In the genomic region with DNA sequence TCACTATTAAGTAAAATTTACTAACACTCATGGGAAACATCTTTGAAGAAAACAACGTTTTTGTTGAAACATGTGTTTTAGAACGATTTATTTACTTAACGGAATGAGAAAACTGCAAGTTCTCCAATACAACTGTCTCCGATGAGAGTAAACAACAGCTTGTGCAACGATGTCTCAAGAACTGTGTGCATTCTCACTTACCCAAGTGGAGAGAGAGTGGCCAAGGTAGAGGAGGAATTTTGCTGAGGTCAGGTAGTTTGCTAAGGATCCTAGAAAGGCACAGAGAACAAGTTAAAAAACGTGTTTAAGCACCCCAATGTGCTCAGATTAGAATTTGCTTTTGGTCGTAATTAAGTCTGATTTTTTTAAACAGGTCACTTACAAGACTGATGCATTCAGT, we compare ENCODE assay signal across 10 mouse cellular contexts. TPM values are rescaled to one million over a fixed set of nuclear protein-coding genes. Genes with fewer than 3 reads are reported as not detected.
DNase-seq lines count a peak whose midpoint lies in the region; ATAC-seq and TF ChIP-seq lines count a peak whose summit lies in the region.
"Had no signal": no experiment of that assay in that cellular context is flagged by ENCODE, and none has a peak within 500 bp of the region (broad histone marks: within the 10 kb centered on the region; RNA-seq: fewer than 3 reads in every experiment).

No protein-coding gene starts in this region.

- WGBS in kidney, embryonic 15.5 days: 47% methylated on average over 7 of the region's 7 CpGs
- WGBS in hindbrain, embryonic 15.5 days: 74% methylated on average over 7 of the region's 7 CpGs

- no peak for ATAC-seq in kidney, embryonic 15.5 days (replicated peaks; ENCODE audit: low FRiP score)
- ATAC-seq in hindbrain, embryonic 15.5 days (ENCODE audit: low FRiP score, low read depth): no peak

- no peak for TF ChIP-seq POLR2A in bone marrow macrophage, adult 2 months (IDR thresholded peaks at IDR 0.05; ENCODE audit: borderline replicate concordance, low read depth, low read length)

- peak overlapping the region; percentile 70 for H3K4me3 ChIP-seq in kidney, embryonic 15.5 days (replicated peaks)
- peak overlapping the region; percentile 92 for H3K4me3 ChIP-seq in bone marrow macrophage, adult 2 months (ENCODE audit: insufficient read depth, low read length)
- H3K4me3 ChIP-seq in hindbrain, embryonic 15.5 days: peak overlapping the region; percentile 71; the same call in 1 of the 2 replicates
- H3K4me3 ChIP-seq in megakaryocyte, embryonic 14.5 days (replicated peaks): peak overlapping the region; percentile 10

- H3K9ac ChIP-seq in kidney, embryonic 15.5 days: no peak overlapping the region
- H3K9ac ChIP-seq in hindbrain, embryonic 15.5 days: no peak overlapping the region

- no peak for DNase-seq in kidney, adult 11 months
- DNase-seq in adrenal gland, adult 18-20 months (ENCODE audit: low spot score in 2 of 2): no peak
- no peak for DNase-seq in adrenal gland, postnatal 14 days
- DNase-seq in kidney, postnatal 25 days: no peak
- DNase-seq: cerebellum, postnatal 10 days had no signal

- peaks cover 9% of the 10 kb centered on the region; the same call in 1 of the 2 replicates for H3K27me3 ChIP-seq in kidney, embryonic 15.5 days
- H3K27me3 ChIP-seq in hindbrain, embryonic 15.5 days: peaks cover 13% of the 10 kb centered on the region; the same call in 1 of the 2 replicates
- H3K27me3 ChIP-seq in megakaryocyte, embryonic 14.5 days (replicated peaks): peaks cover 33% of the 10 kb centered on the region

- peaks cover 16% of the 10 kb centered on the region; the same call in 1 of the 2 replicates for H3K4me1 ChIP-seq in kidney, embryonic 15.5 days
- H3K4me1 ChIP-seq in bone marrow macrophage, adult 2 months (ENCODE audit: control insufficient read depth, insufficient read depth, low read length): peaks cover 10% of the 10 kb centered on the region
- peaks cover 3% of the 10 kb centered on the region; the same call in 1 of the 2 replicates for H3K4me1 ChIP-seq in hindbrain, embryonic 15.5 days (replicated peaks)
- peaks cover 15% of the 10 kb centered on the region for H3K4me1 ChIP-seq in megakaryocyte, embryonic 14.5 days

- TF ChIP-seq CTCF in bone marrow macrophage, adult 2 months (IDR thresholded peaks at IDR 0.05; ENCODE audit: low read depth, low read length): no peak

- peak overlapping the region; percentile 89 for H3K4me2 ChIP-seq in kidney, embryonic 15.5 days
- peak overlapping the region; percentile 78 for H3K4me2 ChIP-seq in hindbrain, embryonic 15.5 days

- 0 out of 2 replicates have a peak overlapping the region, but pooled peaks have one; percentile 73 for H3K27ac ChIP-seq in kidney, embryonic 15.5 days
- H3K27ac ChIP-seq in bone marrow macrophage, adult 2 months (ENCODE audit: insufficient read depth, low read depth, low read length): no peak overlapping the region
- H3K27ac ChIP-seq in hindbrain, embryonic 15.5 days (replicated peaks): no peak overlapping the region

- no peaks in the 10 kb centered on the region for H3K9me3 ChIP-seq in kidney, embryonic 15.5 days (replicated peaks)
- no peaks in the 10 kb centered on the region for H3K9me3 ChIP-seq in hindbrain, embryonic 15.5 days
- H3K9me3 ChIP-seq in megakaryocyte, embryonic 14.5 days: no peaks in the 10 kb centered on the region

- H3K36me3 ChIP-seq in kidney, embryonic 15.5 days: 0 out of 2 replicates have a peak, but pooled peaks cover under 1% of the 10 kb centered on the region
- no peaks in the 10 kb centered on the region for H3K36me3 ChIP-seq in hindbrain, embryonic 15.5 days
- H3K36me3 ChIP-seq in megakaryocyte, embryonic 14.5 days (replicated peaks; ENCODE audit: low read length): no peaks in the 10 kb centered on the region

RNA-seq across cellular contexts. Expression of a gene that starts 1.8 kb away (rescaled TPM):
- 90.8 and 92.7 TPM in 2 replicates for polyA plus RNA-seq in kidney, embryonic 15.5 days (2015; fragmentation: Nextera tagmentation; extraction: Ambion mirVana)
- 35.5 and 36.3 TPM in 2 replicates for polyA plus RNA-seq in bone marrow macrophage, adult 2 months (2012; ENCODE audit: insufficient read depth, insufficient read length, missing spikeins)
- polyA plus RNA-seq in hindbrain, embryonic 15.5 days (2015; fragmentation: Nextera tagmentation; extraction: Ambion mirVana): 34.0 and 36.1 TPM in 2 replicates
- polyA plus RNA-seq in megakaryocyte, embryonic 14.5 days (2012; ENCODE audit: insufficient read depth, low replicate concordance): 1.1 and 1.5 TPM in 2 replicates
- total RNA-seq in adrenal gland, adult 18-20 months (2021): 10 to 100 TPM in 1 of 2 experiments, 1 to 10 TPM in 1; 6.9 to 11.1 TPM
- 17.8 and 32.3 TPM in 2 replicates for total RNA-seq in adrenal gland, postnatal 14 days (2021)

RNA-seq across cellular contexts. Expression of a gene that starts 34.4 kb away (rescaled TPM):
- not detected in 2 replicates for polyA plus RNA-seq in kidney, embryonic 15.5 days (2015; fragmentation: Nextera tagmentation; extraction: Ambion mirVana)
- polyA plus RNA-seq in bone marrow macrophage, adult 2 months (2012; ENCODE audit: insufficient read depth, insufficient read length, missing spikeins): not detected in 2 replicates
- not detected in 2 replicates for polyA plus RNA-seq in hindbrain, embryonic 15.5 days (2015; fragmentation: Nextera tagmentation; extraction: Ambion mirVana)
- polyA plus RNA-seq in megakaryocyte, embryonic 14.5 days (2012; ENCODE audit: insufficient read depth, low replicate concordance): not detected in 2 replicates
- not detected for total RNA-seq in adrenal gland, adult 18-20 months (2021)
- not detected in 2 replicates for total RNA-seq in adrenal gland, postnatal 14 days (2021)
- total RNA-seq: hematopoietic stem cell, adult 5-6 weeks had no signal

Comparison
In these comparisons a context has a peak if more than half of its experiments do, and no peak if none do; other contexts are left out.
1. H3K4me3 ChIP-seq: peak in every context shown above with its lines; median percentile 92 in bone marrow macrophage, adult 2 months; 71 in hindbrain, embryonic 15.5 days; 70 in kidney, embryonic 15.5 days; 10 in megakaryocyte, embryonic 14.5 days.
2. RNA of a gene that starts 1.8 kb away (polyA plus RNA-seq): 90.8 to 92.7 TPM in kidney, embryonic 15.5 days, 35.5 to 36.3 TPM in bone marrow macrophage, adult 2 months and 34.0 to 36.1 TPM in hindbrain, embryonic 15.5 days; 1.1 to 1.5 TPM in megakaryocyte, embryonic 14.5 days; every median in the first group is over 10 times any median in the second.